Mouse (Mus musculus) liver, postnatal 0 days (tissue): ENCODE measurements around the gene Gm49387. TPM values are rescaled to one million over a fixed set of nuclear protein-coding genes. Genes with fewer than 3 reads are reported as not detected.

Experiments
- ATAC-seq: fragments of 200-750 bp; cut with Nextera tagmentation; 2 replicates; pipeline ENCODE4 v1.8.0; 2017; ENCODE audit warnings: mild to moderate bottlenecking, moderate library complexity
- DNase-seq: peaks from one replicate; pipeline ENCODE4 v3.0.0-alpha.2; 2016
- H3K27ac ChIP-seq: fragments of 300-500 bp; sonication (generic); 2 replicates; pipeline ENCODE4 v1.5.1; 2014; ENCODE audit warnings: antibody characterized with exemption, moderate library complexity, mild to moderate bottlenecking, low read depth
- H3K27me3 ChIP-seq: fragments of 300-500 bp; sonication (generic); 2 replicates; pipeline ENCODE4 v1.6.1; 2014; ENCODE audit warnings: low read length, control low read depth, mixed read lengths; ENCODE audit not compliant: insufficient read depth
- H3K36me3 ChIP-seq: fragments of 300-500 bp; sonication (generic); replicated peaks from 2 replicates; pipeline ENCODE4 v1.6.1; 2014; ENCODE audit warnings: mild to moderate bottlenecking, control low read depth, low read length, moderate library complexity, mixed read lengths; ENCODE audit not compliant: insufficient read depth
- H3K4me1 ChIP-seq: fragments of 300-500 bp; sonication (generic); 2 replicates; pipeline ENCODE4 v1.6.1; 2014; ENCODE audit warnings: antibody characterized with exemption, mild to moderate bottlenecking, control low read depth; ENCODE audit not compliant: insufficient read depth
- H3K4me2 ChIP-seq: fragments of 300-500 bp; sonication (generic); 2 replicates; pipeline ENCODE4 v1.6.1; 2014; ENCODE audit warnings: low read depth, mild to moderate bottlenecking, low read length, moderate library complexity, mixed read lengths
- H3K4me3 ChIP-seq: fragments of 300-500 bp; sonication (generic); 2 replicates; pipeline ENCODE4 v1.5.1; 2014; ENCODE audit warnings: low read depth, low read length
- H3K9ac ChIP-seq: fragments of 300-500 bp; sonication (generic); replicated peaks from 2 replicates; pipeline ENCODE4 v1.6.1; 2014; ENCODE audit warnings: mild to moderate bottlenecking, moderate library complexity
- H3K9me3 ChIP-seq: fragments of 300-500 bp; sonication (generic); 2 replicates; pipeline ENCODE4 v1.6.1; 2016; ENCODE audit warnings: mild to moderate bottlenecking, control low read depth, low read length, mixed read lengths
- CTCF ChIP-seq: sonication (generic); IDR thresholded peaks from 2 replicates; pipeline ENCODE4 v1.5.1; 2016; ENCODE audit warnings: antibody characterized with exemption, low read depth
- EP300 ChIP-seq: IDR thresholded peaks from 2 replicates; pipeline ENCODE4 v1.6.1; 2016; ENCODE audit warnings: antibody characterized with exemption, low read depth, mild to moderate bottlenecking
- WGBS: fragments of 180-500 bp; shearing (Covaris S2); extraction: QIAGEN DNeasy Blood & Tissue Kit; methylation state at CpG from one replicate; pipeline ENCODE4 v1.1.7; 2014; ENCODE audit not compliant: insufficient replicate concordance; 5-methylcytosine and 5-hydroxymethylcytosine counted together
- polyA plus RNA-seq: library from polyadenylated mRNA; unstranded; fragments of >200 nt; fragmentation: Nextera tagmentation; extraction: Ambion mirVana; gene quantifications from 2 replicates; pipeline ENCODE4 v1.2.1, GENCODE M21; 2015

Gene Gm49387
- polyA plus RNA-seq, 1 experiment from 2014 or later, result 3.9 TPM

DNA sequence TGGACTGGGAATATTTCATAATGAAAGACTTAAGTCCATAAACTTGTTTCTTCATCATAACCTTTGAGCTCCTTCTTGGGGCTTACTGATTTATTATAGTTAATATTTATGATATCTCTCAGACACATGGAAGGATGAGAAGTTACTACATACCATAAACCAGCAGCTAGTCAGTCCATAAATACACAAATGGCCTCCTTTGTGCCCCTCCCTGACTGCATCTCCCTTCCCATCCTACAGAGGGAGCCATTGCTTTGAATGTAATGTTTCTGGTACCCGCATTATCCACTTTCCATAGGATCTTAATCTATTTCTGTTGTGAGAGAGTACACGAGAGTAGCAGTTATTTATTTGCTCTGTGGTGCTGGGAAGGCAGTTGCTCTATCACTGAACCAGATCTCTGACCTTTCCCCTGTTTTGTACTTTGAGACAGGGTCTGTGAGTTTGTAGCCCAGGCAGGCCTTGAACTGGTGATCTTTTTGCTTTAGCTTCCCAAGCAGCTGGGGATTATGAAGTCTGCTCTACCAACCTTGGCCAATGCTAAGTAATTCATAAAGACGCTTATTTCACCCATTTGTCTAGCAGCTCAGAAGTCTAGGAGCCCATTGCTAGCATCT is 4.4 kb upstream of the Gm49387 start:
- no peak for DNase-seq
- Histone ChIP-seq H3K9me3 (no peaks in the 10 kb centered on the region), H3K4me2 (no peak overlapping the region), H3K27ac (peak overlapping the region; percentile 85), H3K36me3 (no peaks in the 10 kb centered on the region), H3K4me3 (no peak overlapping the region), H3K27me3 (no peaks in the 10 kb centered on the region), H3K4me1 (peaks cover 22% of the 10 kb centered on the region), H3K9ac (no peak overlapping the region)
- no peak for ATAC-seq
- 47% methylated on average over 3 of the region's 3 CpGs for WGBS
- TF ChIP-seq EP300, result no peak
- peak; percentile 70 for TF ChIP-seq CTCF

DNA sequence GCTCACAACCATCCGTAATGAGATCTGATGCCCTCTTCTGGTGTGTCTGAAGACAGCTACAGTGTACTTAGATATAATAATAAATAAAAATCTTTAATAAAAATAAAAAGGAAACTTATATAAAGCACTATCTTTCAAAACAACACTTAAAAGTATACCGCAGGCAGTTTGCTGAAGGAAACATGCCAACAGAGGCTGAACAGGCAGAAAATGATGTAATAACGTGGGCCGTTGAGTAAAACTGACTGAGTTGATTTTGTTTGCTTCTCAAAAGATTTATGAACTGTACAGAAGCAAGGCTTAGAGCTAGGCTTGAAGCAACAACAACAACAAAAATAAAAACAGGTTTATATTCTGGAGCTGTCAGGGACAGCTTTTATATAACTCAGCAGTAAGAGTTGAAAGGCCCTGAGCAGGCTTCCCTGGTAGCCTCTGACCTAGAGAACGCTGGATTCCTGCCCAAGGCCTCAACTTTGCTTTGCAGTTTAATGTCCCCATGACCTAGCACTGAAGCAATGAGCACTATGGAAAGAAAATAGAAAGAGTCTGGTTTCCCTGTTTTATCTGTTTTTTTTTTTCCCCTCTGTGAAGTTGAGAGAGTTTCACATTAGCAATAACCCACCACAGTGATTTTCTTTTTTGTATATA is 3.6 kb upstream of the Gm49387 start:
- 69% methylated on average over 4 of the region's 5 CpGs for WGBS
- no peaks in the 10 kb centered on the region for H3K27me3 ChIP-seq
- no peak overlapping the region for H3K4me2 ChIP-seq
- no peak overlapping the region for H3K4me3 ChIP-seq
- no peaks in the 10 kb centered on the region for H3K9me3 ChIP-seq
- no peak for TF ChIP-seq EP300
- TF ChIP-seq CTCF, result no peak
- H3K9ac ChIP-seq, result no peak overlapping the region
- no peaks in the 10 kb centered on the region for H3K36me3 ChIP-seq
- no peak for ATAC-seq
- peaks cover 25% of the 10 kb centered on the region for H3K4me1 ChIP-seq
- H3K27ac ChIP-seq, result peak overlapping the region; percentile 85
- DNase-seq, result peak; percentile 66

DNA sequence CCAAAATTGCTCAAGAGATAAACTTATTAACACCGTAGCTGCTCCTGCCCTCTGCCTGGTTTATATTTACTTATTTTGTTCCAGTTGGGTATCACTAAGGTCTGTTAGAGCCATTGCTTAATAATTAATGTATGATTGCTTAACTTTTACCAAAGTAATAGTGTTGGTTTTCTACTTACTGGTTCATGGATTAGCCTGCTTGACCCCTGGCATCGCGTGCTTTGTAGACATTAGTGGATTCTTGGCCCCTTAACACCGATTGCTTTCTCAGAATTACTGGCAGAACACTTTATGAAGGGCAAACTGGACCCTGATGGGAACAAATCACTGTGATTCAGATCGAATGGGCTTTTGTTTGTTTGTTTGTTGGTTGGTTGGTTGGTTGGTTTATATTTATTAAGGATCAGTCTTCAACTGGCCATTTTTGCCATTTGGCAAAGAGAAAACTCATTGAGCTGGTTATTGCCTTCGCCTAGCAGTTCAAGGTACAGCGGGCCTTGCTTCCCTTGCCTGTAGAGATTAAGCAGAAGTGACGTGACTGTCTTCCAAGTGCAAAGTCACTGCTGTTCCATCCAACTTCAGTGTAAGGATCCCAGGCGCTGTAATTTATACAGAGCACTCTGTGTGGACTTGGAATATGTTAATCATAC is 953 bp upstream of the Gm49387 start:
- peak; percentile 57 for ATAC-seq
- Histone ChIP-seq H3K27me3 (no peaks in the 10 kb centered on the region), H3K9me3 (no peaks in the 10 kb centered on the region), H3K4me2 (peak overlapping the region; percentile 98), H3K27ac (peak overlapping the region; percentile 96), H3K4me1 (peaks cover 21% of the 10 kb centered on the region), H3K9ac (peak overlapping the region; percentile 94), H3K36me3 (no peaks in the 10 kb centered on the region), H3K4me3 (peak overlapping the region; percentile 88)
- peak; percentile 40 for DNase-seq
- WGBS, result 47% methylated on average over 9 of the region's 9 CpGs
- TF ChIP-seq CTCF (no peak), EP300 (peak; percentile 80)

DNA sequence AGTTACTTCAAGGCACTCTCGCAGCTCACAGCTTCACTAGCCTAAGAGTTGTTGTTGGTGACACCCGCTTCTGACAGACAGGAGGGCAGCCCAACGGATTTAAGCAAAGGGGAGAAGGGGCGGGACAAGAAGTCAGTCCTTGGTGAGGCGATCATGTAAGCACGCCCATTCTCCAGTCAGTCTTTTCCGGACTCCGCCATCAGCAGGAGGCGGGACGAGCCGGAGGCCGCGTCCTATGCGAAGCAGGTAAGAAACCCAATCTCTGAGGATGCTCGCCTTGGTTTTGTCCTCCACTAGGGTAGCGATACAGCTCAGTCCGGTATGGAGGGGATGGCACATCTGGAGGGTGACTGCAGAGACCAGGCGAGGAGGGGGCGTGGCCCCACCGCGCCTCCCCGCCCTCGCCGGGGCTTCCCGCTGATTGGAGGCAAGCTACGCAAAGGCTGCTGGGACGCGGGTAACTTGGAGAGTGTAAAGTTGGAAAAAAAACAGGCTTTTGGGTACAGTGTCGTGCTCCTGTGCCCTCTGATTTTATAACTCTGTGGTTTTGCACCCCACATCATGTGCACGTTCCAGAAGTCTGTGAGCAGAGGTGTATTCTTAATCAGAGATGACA is 320 bp upstream of the Gm49387 start, which contains the start of the genes Btd and Hacl1:
Btd (plus strand) TSS at position 139 of the 616 bp plus-strand sequence.
Hacl1 (minus strand) TSS at position 397 of the 616 bp plus-strand sequence.
- peak within 1 kb of the TSS; percentile 94 for H3K9ac ChIP-seq
- peak within 1 kb of the TSS; percentile 88 for H3K4me3 ChIP-seq
- H3K4me1 ChIP-seq, result peaks cover 21% of the 10 kb centered on the region
- no peaks in the 10 kb centered on the region for H3K36me3 ChIP-seq
- peak; percentile 92 for ATAC-seq
- peak; percentile 92 for DNase-seq
- H3K4me2 ChIP-seq, result peak within 1 kb of the TSS; percentile 98
- TF ChIP-seq EP300, result no peak
- TF ChIP-seq CTCF, result no peak
- H3K27me3 ChIP-seq, result no peaks in the 10 kb centered on the region
- peak within 1 kb of the TSS; percentile 96 for H3K27ac ChIP-seq
- no peaks in the 10 kb centered on the region for H3K9me3 ChIP-seq
- WGBS, result 0% methylated on average over 30 of the region's 30 CpGs

DNA sequence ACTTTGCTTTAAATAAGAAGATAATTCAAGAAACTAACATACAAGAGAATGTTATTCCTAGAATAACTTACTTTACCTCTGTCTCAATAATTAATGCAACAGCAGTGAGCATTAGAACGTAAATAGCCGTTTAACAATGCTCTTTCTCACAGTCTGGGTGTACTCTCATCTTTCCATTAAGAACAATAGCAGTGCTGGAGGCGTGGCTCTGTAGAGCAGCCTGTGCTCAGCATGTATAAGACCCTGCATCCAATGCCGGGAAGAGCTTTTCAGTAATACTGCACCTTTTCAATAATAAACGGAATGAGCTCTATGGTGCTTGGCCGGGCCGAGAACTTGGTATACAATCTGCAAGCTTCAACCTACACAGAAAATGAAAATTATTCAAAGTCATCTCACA is 10.0 kb downstream of the Gm49387 start:
- no peak for ATAC-seq
- no peak overlapping the region for H3K27ac ChIP-seq
- WGBS, result 88% methylated on average over 7 of the region's 7 CpGs
- H3K9me3 ChIP-seq, result no peaks in the 10 kb centered on the region
- H3K4me1 ChIP-seq, result no peaks in the 10 kb centered on the region
- TF ChIP-seq EP300 (no peak), CTCF (no peak)
- no peak for DNase-seq
- no peak overlapping the region for H3K9ac ChIP-seq
- H3K4me2 ChIP-seq, result no peak overlapping the region
- no peaks in the 10 kb centered on the region for H3K27me3 ChIP-seq
- peaks cover 25% of the 10 kb centered on the region for H3K36me3 ChIP-seq
- H3K4me3 ChIP-seq, result no peak overlapping the region

DNA sequence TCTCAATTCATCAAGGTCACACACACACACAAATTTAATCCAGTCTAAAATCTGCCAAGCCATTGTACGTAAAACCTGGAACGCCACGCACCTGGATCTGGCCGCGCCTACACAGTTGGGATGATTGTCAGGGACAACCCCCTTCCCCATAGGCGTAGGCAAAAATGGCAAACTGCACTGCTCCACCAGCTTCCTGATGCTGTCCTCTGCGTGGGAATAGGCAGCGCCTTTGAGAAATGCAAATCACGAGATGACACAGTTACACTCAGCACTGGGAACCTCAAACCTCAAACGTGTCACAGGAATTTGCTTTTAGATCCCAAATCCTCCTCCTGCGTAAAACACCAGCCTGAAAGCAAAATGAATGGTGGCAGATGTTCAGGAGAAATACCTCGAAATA is 17.9 kb downstream of the Gm49387 start:
- no peak overlapping the region for H3K9ac ChIP-seq
- H3K27ac ChIP-seq, result no peak overlapping the region
- H3K4me3 ChIP-seq, result no peak overlapping the region
- 83% methylated on average over 12 of the region's 12 CpGs for WGBS
- DNase-seq (no peak), ATAC-seq (no peak)
- H3K27me3 ChIP-seq, result no peaks in the 10 kb centered on the region
- no peaks in the 10 kb centered on the region for H3K4me1 ChIP-seq
- H3K4me2 ChIP-seq, result no peak overlapping the region
- no peak for TF ChIP-seq EP300
- no peak for TF ChIP-seq CTCF
- H3K9me3 ChIP-seq, result no peaks in the 10 kb centered on the region
- peaks cover 33% of the 10 kb centered on the region for H3K36me3 ChIP-seq
